Mouse (Mus musculus): ENCODE measurements around the gene N4bp2l1. TPM values are rescaled to one million over a fixed set of nuclear protein-coding genes. Genes with fewer than 3 reads are reported as not detected.

Gene N4bp2l1
- polyA plus RNA-seq, 1 experiment from 2014 or later = 9.4 TPM

- H3K27me3 ChIP-seq = no peaks in the 10 kb centered on the region
- H3K27ac ChIP-seq (replicated peaks) = no peak overlapping the region
- H3K9ac ChIP-seq (replicated peaks) = no peak overlapping the region
- H3K4me2 ChIP-seq (replicated peaks) = no peak overlapping the region
- H3K4me3 ChIP-seq = no peak overlapping the region
- ATAC-seq (replicated peaks) = no peak
- H3K4me1 ChIP-seq = peaks cover 13% of the 10 kb centered on the region
- no peaks in the 10 kb centered on the region for H3K9me3 ChIP-seq
- WGBS = 55% methylated on average over 11 of the region's 11 CpGs
- 0 out of 2 replicates have a peak, but pooled peaks cover 2% of the 10 kb centered on the region for H3K36me3 ChIP-seq
Measured at GRCm38 (mm10) chr5:150595366-150596016, 1.5 kb downstream of the N4bp2l1 start.

GRCm38 (mm10) chr5:150594649-150595339 lies 2.2 kb downstream of the N4bp2l1 start:
- 7% methylated on average over 17 of the region's 17 CpGs for WGBS

GRCm38 (mm10) chr5:150593756-150594648 lies 3.0 kb downstream of the N4bp2l1 start:
- 1% methylated on average over 100 of the region's 102 CpGs for WGBS
- peak overlapping the region; percentile 97 for H3K4me2 ChIP-seq (replicated peaks)
- ATAC-seq (replicated peaks) = peak; percentile 79

More at GRCm38 (mm10) chr5:150594649-150595339, 2.2 kb downstream of the N4bp2l1 start:
- H3K27ac ChIP-seq (replicated peaks) = no peak overlapping the region
- peak; percentile 70; the same call in 1 of the 2 replicates for ATAC-seq (replicated peaks)
- peak overlapping the region; percentile 64 for H3K9ac ChIP-seq (replicated peaks)
- no peaks in the 10 kb centered on the region for H3K9me3 ChIP-seq
- H3K36me3 ChIP-seq = 0 out of 2 replicates have a peak, but pooled peaks cover 2% of the 10 kb centered on the region
- peaks cover 13% of the 10 kb centered on the region for H3K4me1 ChIP-seq
- H3K4me2 ChIP-seq (replicated peaks) = peak overlapping the region; percentile 97
- H3K4me3 ChIP-seq = peak overlapping the region; percentile 86
- no peaks in the 10 kb centered on the region for H3K27me3 ChIP-seq

GRCm38 (mm10) chr5:150592904-150593755 lies 3.9 kb downstream of the N4bp2l1 start:
- H3K9me3 ChIP-seq = no peaks in the 10 kb centered on the region
- no peak overlapping the region for H3K27ac ChIP-seq (replicated peaks)
- ATAC-seq (replicated peaks) = peak; percentile 49
- H3K36me3 ChIP-seq = 0 out of 2 replicates have a peak, but pooled peaks cover 2% of the 10 kb centered on the region
- 10% methylated on average over 40 of the region's 40 CpGs for WGBS
- H3K9ac ChIP-seq (replicated peaks) = peak overlapping the region; percentile 64
- H3K4me3 ChIP-seq = peak overlapping the region; percentile 86
- peaks cover 13% of the 10 kb centered on the region for H3K4me1 ChIP-seq
- peak overlapping the region; percentile 97 for H3K4me2 ChIP-seq (replicated peaks)
- no peaks in the 10 kb centered on the region for H3K27me3 ChIP-seq

More at GRCm38 (mm10) chr5:150593756-150594648, 3.0 kb downstream of the N4bp2l1 start:
- H3K27me3 ChIP-seq = no peaks in the 10 kb centered on the region
- no peaks in the 10 kb centered on the region for H3K9me3 ChIP-seq
- H3K36me3 ChIP-seq = 0 out of 2 replicates have a peak, but pooled peaks cover 2% of the 10 kb centered on the region
- H3K4me3 ChIP-seq = peak overlapping the region; percentile 86
- H3K4me1 ChIP-seq = peaks cover 13% of the 10 kb centered on the region
- H3K27ac ChIP-seq (replicated peaks) = no peak overlapping the region
- H3K9ac ChIP-seq (replicated peaks) = peak overlapping the region; percentile 64

- H3K27me3 ChIP-seq = no peaks in the 10 kb centered on the region
- ATAC-seq (replicated peaks) = no peak
- H3K9me3 ChIP-seq = no peaks in the 10 kb centered on the region
- H3K4me2 ChIP-seq (replicated peaks) = peak overlapping the region; percentile 97
- H3K27ac ChIP-seq (replicated peaks) = no peak overlapping the region
- H3K4me3 ChIP-seq = no peak overlapping the region; the same call in 1 of the 2 replicates
- 0 out of 2 replicates have a peak, but pooled peaks cover 2% of the 10 kb centered on the region for H3K36me3 ChIP-seq
- H3K4me1 ChIP-seq = peaks cover 13% of the 10 kb centered on the region
- 80% methylated on average over 13 of the region's 13 CpGs for WGBS
- H3K9ac ChIP-seq (replicated peaks) = no peak overlapping the region
Measured at GRCm38 (mm10) chr5:150592186-150592903, 4.6 kb downstream of the N4bp2l1 start.

- Histone ChIP-seq H3K9ac (replicated peaks) (no peak overlapping the region), H3K4me2 (replicated peaks) (no peak overlapping the region), H3K27me3 (no peaks in the 10 kb centered on the region), H3K4me1 (peaks cover 12% of the 10 kb centered on the region), H3K27ac (replicated peaks) (no peak overlapping the region), H3K36me3 (0 out of 2 replicates have a peak, but pooled peaks cover 2% of the 10 kb centered on the region), H3K4me3 (no peak overlapping the region), H3K9me3 (no peaks in the 10 kb centered on the region)
- no peak for ATAC-seq (replicated peaks)
- 67% methylated on average over 2 of the region's 2 CpGs for WGBS
Measured at GRCm38 (mm10) chr5:150589945-150590344, 7.0 kb downstream of the N4bp2l1 start.

- no peaks in the 10 kb centered on the region for H3K27me3 ChIP-seq
- H3K9me3 ChIP-seq = no peaks in the 10 kb centered on the region
- H3K36me3 ChIP-seq = no peaks in the 10 kb centered on the region
- WGBS = 50% methylated on average over 6 of the region's 6 CpGs
- H3K4me1 ChIP-seq = no peaks in the 10 kb centered on the region
- no peak overlapping the region for H3K4me3 ChIP-seq
- ATAC-seq (replicated peaks) = no peak
- H3K9ac ChIP-seq (replicated peaks) = no peak overlapping the region
- no peak overlapping the region for H3K4me2 ChIP-seq (replicated peaks)
- H3K27ac ChIP-seq (replicated peaks) = no peak overlapping the region
Measured at GRCm38 (mm10) chr5:150584337-150584729, 12.7 kb downstream of the N4bp2l1 start.

- H3K27me3 ChIP-seq = no peaks in the 10 kb centered on the region
- no peaks in the 10 kb centered on the region for H3K4me1 ChIP-seq
- no peak overlapping the region for H3K9ac ChIP-seq (replicated peaks)
- no peak overlapping the region for H3K4me2 ChIP-seq (replicated peaks)
- no peak for ATAC-seq (replicated peaks)
- H3K4me3 ChIP-seq = no peak overlapping the region
- WGBS = 71% methylated on average over 5 of the region's 5 CpGs
- no peaks in the 10 kb centered on the region for H3K9me3 ChIP-seq
- no peaks in the 10 kb centered on the region for H3K36me3 ChIP-seq
- H3K27ac ChIP-seq (replicated peaks) = no peak overlapping the region
Measured at GRCm38 (mm10) chr5:150583622-150584336, 13.2 kb downstream of the N4bp2l1 start.

GRCm38 (mm10) chr5:150583181-150583580 lies 13.8 kb downstream of the N4bp2l1 start:
- no peak overlapping the region for H3K4me3 ChIP-seq
- no peaks in the 10 kb centered on the region for H3K4me1 ChIP-seq
- H3K36me3 ChIP-seq = no peaks in the 10 kb centered on the region
- no peak overlapping the region for H3K4me2 ChIP-seq (replicated peaks)
- no peak overlapping the region for H3K9ac ChIP-seq (replicated peaks)
- WGBS = 79% methylated on average over 5 of the region's 5 CpGs
- H3K27ac ChIP-seq (replicated peaks) = no peak overlapping the region
- ATAC-seq (replicated peaks) = no peak
- no peaks in the 10 kb centered on the region for H3K9me3 ChIP-seq
- no peaks in the 10 kb centered on the region for H3K27me3 ChIP-seq

- no peak overlapping the region for H3K4me3 ChIP-seq
- no peak for ATAC-seq (replicated peaks)
- H3K36me3 ChIP-seq = no peaks in the 10 kb centered on the region
- no peaks in the 10 kb centered on the region for H3K9me3 ChIP-seq
- H3K4me1 ChIP-seq = no peaks in the 10 kb centered on the region
- no peak overlapping the region for H3K4me2 ChIP-seq (replicated peaks)
- H3K27ac ChIP-seq (replicated peaks) = no peak overlapping the region
- WGBS = 78% methylated on average over 6 of the region's 6 CpGs
- no peaks in the 10 kb centered on the region for H3K27me3 ChIP-seq
- no peak overlapping the region for H3K9ac ChIP-seq (replicated peaks)
Measured at GRCm38 (mm10) chr5:150581180-150581579, 15.8 kb downstream of the N4bp2l1 start.
